Mouse (Mus musculus) spleen, postnatal 10 days (tissue): ENCODE measurements around the gene Olfr955.

Experiments
- DNase-seq, 2 experiments: peaks; one replicate each; pipeline ENCODE4 v3.0.0; 2021 to 2022; ENCODE audit warnings: low spot score in 2 of 2

Olfr955 gene

DNA sequence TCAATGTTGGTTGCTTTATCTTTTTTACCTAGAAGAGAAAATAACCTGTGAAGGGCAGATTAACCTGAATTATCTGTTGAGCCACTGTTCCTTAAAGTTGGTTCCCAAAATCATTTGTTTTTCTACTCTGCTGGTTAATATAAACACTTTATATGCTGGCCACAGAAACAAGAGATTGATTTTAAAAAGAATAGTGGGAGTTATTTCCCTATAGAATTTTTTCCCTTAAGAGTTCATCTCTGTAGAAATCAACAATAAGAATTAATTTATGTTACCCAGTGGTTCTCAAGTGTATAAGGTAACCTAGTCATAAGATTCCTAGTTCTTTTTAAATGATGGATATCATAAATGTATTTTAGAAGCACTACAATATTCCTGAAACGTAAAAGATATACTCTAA is at the start of gene Olfr955:
Gene Olfr955 (minus strand): TSS at position 101 of the 400 bp plus-strand sequence.
- no peak for DNase-seq

DNA sequence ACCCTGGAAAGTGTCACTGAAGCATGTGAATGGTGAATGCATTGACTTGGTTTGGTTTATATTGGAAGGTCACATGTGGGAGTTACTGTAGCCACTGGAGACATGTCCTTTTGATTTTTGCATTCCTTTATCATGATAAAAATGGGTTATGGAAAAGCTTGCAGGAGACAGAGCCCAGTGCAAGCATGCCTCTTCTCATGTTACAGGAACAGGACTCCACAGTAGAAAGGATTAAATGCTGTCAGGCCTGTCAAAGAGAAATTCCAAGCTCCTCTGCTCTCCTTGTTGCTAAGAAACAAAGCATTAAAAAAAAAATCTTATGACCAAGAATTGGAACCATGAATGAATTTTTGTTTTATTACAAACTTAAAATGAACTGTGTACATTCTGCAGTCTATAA is 46.9 kb upstream of the Olfr955 start:
- DNase-seq = no peak

DNA sequence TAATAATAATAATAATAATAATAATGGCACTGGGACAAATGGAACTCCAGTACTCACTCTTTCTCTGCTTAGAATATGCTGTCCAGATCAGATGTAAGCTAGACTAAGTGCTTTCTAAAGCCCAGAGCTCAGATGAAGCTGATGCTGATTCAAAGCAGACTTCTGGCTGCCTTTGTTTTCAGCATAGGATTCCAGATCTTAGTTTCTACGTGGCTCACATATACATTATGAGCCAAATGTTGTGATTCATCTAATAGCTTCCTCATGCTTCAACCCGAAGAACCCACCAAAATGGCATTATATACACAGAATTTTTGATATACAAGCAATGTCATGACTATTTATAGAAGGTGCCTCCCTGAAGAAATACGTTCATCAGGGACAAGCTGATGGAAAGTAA is 43.8 kb upstream of the Olfr955 start, which contains the start of gene Olfr957:
Gene Olfr957 (minus strand): TSS at position 279 of the 400 bp plus-strand sequence.
- DNase-seq = no peak

DNA sequence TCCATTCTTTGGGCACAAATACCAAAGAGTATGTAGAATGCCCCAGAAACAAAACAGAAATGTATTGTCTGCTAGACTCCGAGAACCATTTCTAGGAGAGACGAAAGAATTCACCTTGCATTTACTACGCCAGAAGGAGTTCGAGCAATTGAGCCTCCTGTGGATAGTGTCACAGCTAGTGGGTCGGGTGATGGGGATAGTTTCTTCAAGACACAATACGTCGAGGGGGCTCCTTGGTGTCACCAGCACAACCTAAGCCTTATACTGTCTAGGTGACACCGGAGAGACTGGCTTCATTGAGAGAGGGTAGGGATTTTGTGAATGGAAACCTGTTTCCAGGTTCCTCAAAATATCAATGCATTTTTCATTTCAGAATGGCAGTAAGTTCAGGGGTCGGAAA is 37.7 kb upstream of the Olfr955 start:
- DNase-seq = no peak

DNA sequence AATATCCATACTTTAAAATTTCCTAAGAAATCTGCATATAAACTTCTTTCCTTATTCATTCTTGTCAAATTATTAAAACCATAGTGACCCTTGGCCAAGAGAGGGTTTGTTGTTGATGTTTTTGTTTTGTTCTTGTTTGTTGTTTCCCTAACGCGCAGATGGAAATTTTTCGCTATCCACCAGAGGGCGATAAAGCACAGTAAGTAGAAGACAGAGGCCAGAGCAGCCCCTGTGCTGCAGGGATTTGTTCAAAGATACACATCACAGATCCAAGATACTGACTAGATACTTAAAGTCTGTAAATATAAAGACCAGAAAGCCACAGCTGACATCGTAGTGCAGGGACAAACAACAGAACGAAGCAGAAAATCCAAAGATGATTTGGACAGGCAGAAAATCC is 37.3 kb upstream of the Olfr955 start:
- peak in 1 of 2 experiments; percentile 13 for DNase-seq

DNA sequence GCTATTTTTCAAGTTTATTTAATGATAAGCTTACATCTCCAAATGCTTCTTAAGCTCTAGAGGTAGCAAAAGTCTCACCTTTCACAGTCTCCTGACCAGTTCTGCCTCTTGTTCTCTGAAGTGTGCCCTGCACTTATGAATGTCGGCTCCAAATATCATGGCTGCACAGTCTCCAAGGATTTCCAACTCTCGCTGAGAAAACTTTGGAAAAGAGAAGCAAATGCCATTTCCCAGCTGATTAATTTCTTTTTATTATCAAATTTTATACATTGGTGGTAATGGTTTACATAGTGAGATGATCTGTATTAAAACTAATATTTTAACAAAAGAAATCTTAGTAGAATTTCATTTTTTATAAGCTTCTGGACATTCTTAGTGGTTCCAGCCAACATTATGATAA is 22.2 kb upstream of the Olfr955 start, which contains the start of gene Olfr44:
Gene Olfr44 (minus strand): TSS at position 101 of the 400 bp plus-strand sequence.
- DNase-seq = no peak

DNA sequence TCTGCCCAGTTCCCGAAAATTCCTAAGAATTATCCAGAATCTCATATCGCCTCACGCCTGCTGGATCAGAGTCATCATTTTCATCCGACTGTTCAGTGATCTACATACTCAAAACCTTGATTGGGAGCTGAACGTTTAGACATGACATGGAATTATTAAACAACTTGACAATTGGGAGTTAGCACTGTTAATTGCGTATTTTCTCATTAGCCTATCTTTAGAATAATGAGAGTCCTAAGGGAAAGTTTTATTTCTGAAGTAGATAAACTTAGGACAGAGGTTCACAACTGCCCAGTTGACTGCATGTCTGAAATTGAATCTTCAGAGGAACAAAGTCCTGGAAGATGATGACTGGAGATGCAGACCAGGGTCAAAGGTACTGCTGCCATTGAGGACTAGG is 15.3 kb downstream of the Olfr955 start, which contains the start of gene Olfr954:
Gene Olfr954 (plus strand): TSS at position 301 of the 400 bp plus-strand sequence.
- DNase-seq = no peak

DNA sequence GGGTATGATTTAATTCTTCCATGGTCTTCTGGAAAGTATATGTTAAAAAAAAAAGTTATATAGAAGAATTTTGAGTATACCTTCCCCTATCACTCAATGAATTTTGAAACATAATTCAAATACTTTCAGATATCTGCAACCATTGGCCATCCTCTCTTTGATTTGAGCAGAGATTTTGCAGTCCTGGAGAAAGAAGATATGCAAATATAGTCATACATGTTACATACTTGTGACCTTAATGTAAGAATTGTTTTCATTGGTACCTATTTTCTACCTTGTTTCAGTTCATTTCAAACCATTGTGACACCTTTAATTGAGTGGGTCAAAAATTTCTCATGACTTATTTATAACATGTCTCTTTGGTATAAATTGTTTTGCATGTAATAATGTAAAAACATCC is 44.7 kb downstream of the Olfr955 start, which contains the start of gene Olfr952:
Gene Olfr952 (minus strand): TSS at position 101 of the 400 bp plus-strand sequence.
- no peak for DNase-seq
